Mouse (Mus musculus): ENCODE data around the gene Vmac. TPM values are rescaled to one million over a fixed set of nuclear protein-coding genes. Genes with fewer than 3 reads are reported as not detected.
A peak's percentile ranks its signal among the peaks of the same experiment; 100 is the strongest.

The Vmac gene
- polyA plus RNA-seq, 1 experiment from 2014 or later = 14.0 TPM

GRCm38 (mm10) chr17:56673647-56674416 is 44.0 kb downstream of the Vmac start:
- WGBS = 2% methylated on average over 37 of the region's 37 CpGs
- Histone ChIP-seq H3K4me3 (peak overlapping the region; percentile 99), H3K36me3 (ENCODE audit: poor library complexity, severe bottlenecking) (peaks cover 29% of the 10 kb centered on the region), H3K4me1 (peaks cover 38% of the 10 kb centered on the region), H3K9me3 (replicated peaks) (no peaks in the 10 kb centered on the region), H3K4me2 (peak overlapping the region; percentile 86), H3K9ac (peak overlapping the region; percentile 98), H3K27ac (peak overlapping the region; percentile 73), H3K27me3 (no peaks in the 10 kb centered on the region)
- peak; percentile 25 for ATAC-seq

- 0% methylated on average over 58 of the region's 66 CpGs for WGBS
- peaks cover 29% of the 10 kb centered on the region for H3K36me3 ChIP-seq (ENCODE audit: poor library complexity, severe bottlenecking)
- H3K9me3 ChIP-seq (replicated peaks) = no peaks in the 10 kb centered on the region
- H3K9ac ChIP-seq = peak within 1 kb of the TSS; percentile 98
- H3K4me2 ChIP-seq = peak within 1 kb of the TSS; percentile 86
- peak within 1 kb of the TSS; percentile 99 for H3K4me3 ChIP-seq
- H3K4me1 ChIP-seq = peaks cover 44% of the 10 kb centered on the region
- peaks cover 2% of the 10 kb centered on the region for H3K27me3 ChIP-seq
- peak; percentile 86 for ATAC-seq
- H3K27ac ChIP-seq = peak within 1 kb of the TSS; percentile 86
Measured at GRCm38 (mm10) chr17:56672941-56673646, 44.7 kb downstream of the Vmac start, which contains the start of gene Ranbp3. Ranbp3 (plus strand) TSS chr17:56673294.

- Histone ChIP-seq H3K4me3 (no peak overlapping the region), H3K4me2 (no peak overlapping the region), H3K27ac (no peak overlapping the region), H3K4me1 (peaks cover 19% of the 10 kb centered on the region), H3K9me3 (replicated peaks) (no peaks in the 10 kb centered on the region), H3K36me3 (ENCODE audit: poor library complexity, severe bottlenecking) (no peaks in the 10 kb centered on the region), H3K9ac (no peak overlapping the region), H3K27me3 (peaks cover 17% of the 10 kb centered on the region)
- 88% methylated on average over 8 of the region's 8 CpGs for WGBS
- no peak for ATAC-seq
Measured at GRCm38 (mm10) chr17:56669766-56670165, 48.1 kb downstream of the Vmac start.

GRCm38 (mm10) chr17:56668384-56669144 is 49.3 kb downstream of the Vmac start:
- no peaks in the 10 kb centered on the region for H3K9me3 ChIP-seq (replicated peaks)
- peaks cover 17% of the 10 kb centered on the region for H3K4me1 ChIP-seq
- H3K9ac ChIP-seq = peak overlapping the region; percentile 58
- H3K4me2 ChIP-seq = peak overlapping the region; percentile 81
- WGBS = 5% methylated on average over 31 of the region's 31 CpGs
- H3K4me3 ChIP-seq = peak overlapping the region; percentile 41
- peak; percentile 25; the same call in 1 of the 2 replicates for ATAC-seq
- no peak overlapping the region for H3K27ac ChIP-seq
- H3K36me3 ChIP-seq (ENCODE audit: poor library complexity, severe bottlenecking) = no peaks in the 10 kb centered on the region
- peaks cover 17% of the 10 kb centered on the region for H3K27me3 ChIP-seq

GRCm38 (mm10) chr17:56667591-56667990 is 50.2 kb downstream of the Vmac start:
- Histone ChIP-seq H3K9me3 (replicated peaks) (no peaks in the 10 kb centered on the region), H3K4me3 (no peak overlapping the region), H3K4me2 (no peak overlapping the region), H3K4me1 (peaks cover 15% of the 10 kb centered on the region), H3K9ac (no peak overlapping the region), H3K27me3 (peaks cover 17% of the 10 kb centered on the region), H3K27ac (no peak overlapping the region), H3K36me3 (ENCODE audit: poor library complexity, severe bottlenecking) (no peaks in the 10 kb centered on the region)
- no peak for ATAC-seq
- 74% methylated on average over 3 of the region's 3 CpGs for WGBS

- 93% methylated on average over 4 of the region's 4 CpGs for WGBS
- no peaks in the 10 kb centered on the region for H3K36me3 ChIP-seq (ENCODE audit: poor library complexity, severe bottlenecking)
- H3K4me2 ChIP-seq = no peak overlapping the region
- ATAC-seq = no peak
- peaks cover 12% of the 10 kb centered on the region for H3K4me1 ChIP-seq
- H3K9me3 ChIP-seq (replicated peaks) = no peaks in the 10 kb centered on the region
- peaks cover 17% of the 10 kb centered on the region for H3K27me3 ChIP-seq
- no peak overlapping the region for H3K4me3 ChIP-seq
- no peak overlapping the region for H3K27ac ChIP-seq
- H3K9ac ChIP-seq = no peak overlapping the region
Measured at GRCm38 (mm10) chr17:56666384-56666783, 51.4 kb downstream of the Vmac start.

- H3K4me1 ChIP-seq = peaks cover 12% of the 10 kb centered on the region
- peak overlapping the region; percentile 14; the same call in 1 of the 2 replicates for H3K4me2 ChIP-seq
- ATAC-seq = no peak
- WGBS = 4% methylated on average over 10 of the region's 10 CpGs
- no peaks in the 10 kb centered on the region for H3K9me3 ChIP-seq (replicated peaks)
- peaks cover 17% of the 10 kb centered on the region for H3K27me3 ChIP-seq
- no peak overlapping the region for H3K27ac ChIP-seq
- H3K9ac ChIP-seq = no peak overlapping the region
- no peaks in the 10 kb centered on the region for H3K36me3 ChIP-seq (ENCODE audit: poor library complexity, severe bottlenecking)
- no peak overlapping the region for H3K4me3 ChIP-seq
Measured at GRCm38 (mm10) chr17:56664333-56664732, 53.5 kb downstream of the Vmac start.

Other genes with a start within 250 kb of the Vmac start
- 276 and 292 TPM in 2 replicates for gene Ptprs, start 241.5 kb downstream of the Vmac start, polyA plus RNA-seq (2015; fragmentation: Nextera tagmentation; extraction: Ambion mirVana)
- 0.14 TPM in 1 of 2 replicates, not detected in the other for gene Znrf4, start 205.6 kb downstream of the Vmac start, polyA plus RNA-seq (2015; fragmentation: Nextera tagmentation; extraction: Ambion mirVana)
- gene Gm20219, start 163.6 kb downstream of the Vmac start, polyA plus RNA-seq (2015; fragmentation: Nextera tagmentation; extraction: Ambion mirVana) = 1.2 and 1.7 TPM in 2 replicates
- gene Safb2, start 133.4 kb downstream of the Vmac start, polyA plus RNA-seq (2015; fragmentation: Nextera tagmentation; extraction: Ambion mirVana) = 77.9 and 84.3 TPM in 2 replicates
- 126 and 135 TPM in 2 replicates for gene Safb, start 133.2 kb downstream of the Vmac start, polyA plus RNA-seq (2015; fragmentation: Nextera tagmentation; extraction: Ambion mirVana)
- gene 2410015M20Rik, start 108.3 kb downstream of the Vmac start, polyA plus RNA-seq (2015; fragmentation: Nextera tagmentation; extraction: Ambion mirVana) = 212 and 224 TPM in 2 replicates
- gene Rpl36, start 104.6 kb downstream of the Vmac start, polyA plus RNA-seq (2015; fragmentation: Nextera tagmentation; extraction: Ambion mirVana) = 1,314 and 1,523 TPM in 2 replicates
- 41.2 and 47.1 TPM in 2 replicates for gene Lonp1, start 91.1 kb downstream of the Vmac start, polyA plus RNA-seq (2015; fragmentation: Nextera tagmentation; extraction: Ambion mirVana)
- 0.58 and 0.70 TPM in 2 replicates for gene Catsperd, start 89.9 kb downstream of the Vmac start, polyA plus RNA-seq (2015; fragmentation: Nextera tagmentation; extraction: Ambion mirVana)
- 112 and 123 TPM in 2 replicates for gene Ranbp3, start 44.7 kb downstream of the Vmac start, polyA plus RNA-seq (2015; fragmentation: Nextera tagmentation; extraction: Ambion mirVana)
- 433 and 459 TPM in 2 replicates for gene Ndufa11, start 255 bp downstream of the Vmac start, polyA plus RNA-seq (2015; fragmentation: Nextera tagmentation; extraction: Ambion mirVana)
- gene Nrtn, start 39.5 kb upstream of the Vmac start, polyA plus RNA-seq (2015; fragmentation: Nextera tagmentation; extraction: Ambion mirVana) = 1.7 TPM in 2 replicates
- gene Dus3l, start 46.7 kb upstream of the Vmac start, polyA plus RNA-seq (2015; fragmentation: Nextera tagmentation; extraction: Ambion mirVana) = 50.0 and 56.9 TPM in 2 replicates
- gene Prr22, start 52.2 kb upstream of the Vmac start, polyA plus RNA-seq (2015; fragmentation: Nextera tagmentation; extraction: Ambion mirVana) = 1.2 and 1.3 TPM in 2 replicates
- 5.8 and 6.9 TPM in 2 replicates for gene Rfx2, start 113.0 kb upstream of the Vmac start, polyA plus RNA-seq (2015; fragmentation: Nextera tagmentation; extraction: Ambion mirVana)
- not detected in 2 replicates for gene Acsbg2, start 156.4 kb upstream of the Vmac start, polyA plus RNA-seq (2015; fragmentation: Nextera tagmentation; extraction: Ambion mirVana)
- gene 1700061G19Rik, start 157.5 kb upstream of the Vmac start, polyA plus RNA-seq (2015; fragmentation: Nextera tagmentation; extraction: Ambion mirVana) = 0.33 and 0.45 TPM in 2 replicates
- 69.5 and 70.1 TPM in 2 replicates for gene Mllt1, start 217.4 kb upstream of the Vmac start, polyA plus RNA-seq (2015; fragmentation: Nextera tagmentation; extraction: Ambion mirVana)

All from forebrain, embryonic 13.5 days (tissue).